Mouse (Mus musculus) heart, adult 2 months (tissue): ENCODE measurements around the gene Trappc10.

Experiments used
- CTCF ChIP-seq: fragments of 200-600 bp; IDR thresholded peaks from 2 replicates; pipeline ENCODE4 v1.8.1; 2022; ENCODE audit warnings: antibody characterized with exemption, mild to moderate bottlenecking, moderate library complexity
- EP300 ChIP-seq: fragments of 200-500 bp; IDR thresholded peaks from 2 replicates; pipeline ENCODE4 v1.6.1; 2011; ENCODE audit warnings: low read depth, low read length, control low read depth; ENCODE audit not compliant: insufficient read depth

GRCm38 (mm10) chr10:78287465-78288132, 43.2 kb upstream of the Trappc10 start:
- no peak for TF ChIP-seq CTCF
- TF ChIP-seq EP300 = no peak
